Mouse (Mus musculus) cerebellum, postnatal 14 days (tissue): ENCODE results near the gene Smg1.
A peak's percentile ranks its signal among the peaks of the same experiment; 100 is the strongest.

Source experiments
- DNase-seq, 2 experiments: peaks; one replicate each; pipeline ENCODE4 v3.0.0; 2021; ENCODE audit warnings: mixed read lengths in 2 of 2

Smg1 gene

GRCm38 (mm10) chr7:118103462-118104379 is 139.7 kb downstream of the Smg1 start:
- DNase-seq, result no peak

DNA sequence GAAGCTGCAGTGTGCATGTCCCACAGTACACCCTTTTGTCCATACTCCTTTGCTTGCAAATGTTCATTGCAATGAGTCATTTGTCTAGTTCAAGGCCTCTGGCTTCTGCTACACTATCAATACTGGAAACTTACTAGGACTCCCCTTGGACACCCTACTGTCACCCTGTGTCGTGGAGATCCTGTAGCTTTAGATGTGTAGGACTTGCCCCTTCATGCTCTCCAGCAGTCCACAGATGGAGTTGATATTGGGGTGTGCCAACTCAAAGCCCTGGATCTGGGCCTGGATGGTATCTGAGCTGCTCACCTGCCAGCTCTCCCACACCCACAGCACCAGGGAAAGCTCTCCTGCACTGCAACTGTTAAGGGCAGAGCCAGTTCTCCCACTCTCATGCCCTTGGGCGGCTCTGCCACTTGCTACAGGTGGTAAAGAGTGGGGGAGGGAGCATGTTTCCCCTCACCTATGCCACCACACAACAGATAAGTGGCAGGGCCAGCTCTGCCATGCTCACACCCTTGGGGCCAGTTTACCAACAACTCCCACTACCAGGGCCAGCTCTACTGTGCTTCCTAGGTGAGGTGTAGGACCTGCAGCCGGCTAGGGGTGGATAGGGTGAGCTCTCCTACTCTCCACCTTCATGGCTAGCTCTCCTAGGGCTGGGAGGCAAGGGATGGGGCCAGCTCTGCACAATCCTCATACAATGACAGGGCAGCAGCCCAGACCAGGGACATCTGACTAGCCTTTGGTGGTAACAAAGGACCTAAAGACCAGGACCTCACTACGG is 140.6 kb downstream of the Smg1 start:
- DNase-seq, result no peak

GRCm38 (mm10) chr7:118102231-118102630 is 141.2 kb downstream of the Smg1 start:
- DNase-seq, result peak; percentile 55 to 67

DNA sequence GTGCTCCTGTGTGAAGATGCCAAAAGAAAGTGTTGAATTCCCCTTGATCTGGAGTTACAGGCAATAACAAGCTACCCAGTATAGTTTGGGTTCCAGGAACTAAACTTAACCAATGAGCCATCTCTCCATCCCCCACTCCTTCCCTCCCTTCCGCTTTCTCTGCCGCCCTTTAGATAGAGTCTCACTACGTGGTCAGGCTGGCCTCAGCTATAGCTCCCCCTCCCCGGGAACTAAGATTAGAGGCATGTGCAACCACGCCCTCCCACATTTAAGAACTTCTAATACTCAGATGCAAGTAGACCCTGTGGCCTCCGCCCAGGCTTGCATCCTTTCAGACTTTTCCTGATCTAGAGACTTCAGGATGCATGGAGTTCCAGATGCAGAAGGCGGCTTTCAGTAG is 145.9 kb downstream of the Smg1 start:
- DNase-seq, result no peak
